ENCODE assay signal across 8 mouse cellular contexts in the genomic region with DNA sequence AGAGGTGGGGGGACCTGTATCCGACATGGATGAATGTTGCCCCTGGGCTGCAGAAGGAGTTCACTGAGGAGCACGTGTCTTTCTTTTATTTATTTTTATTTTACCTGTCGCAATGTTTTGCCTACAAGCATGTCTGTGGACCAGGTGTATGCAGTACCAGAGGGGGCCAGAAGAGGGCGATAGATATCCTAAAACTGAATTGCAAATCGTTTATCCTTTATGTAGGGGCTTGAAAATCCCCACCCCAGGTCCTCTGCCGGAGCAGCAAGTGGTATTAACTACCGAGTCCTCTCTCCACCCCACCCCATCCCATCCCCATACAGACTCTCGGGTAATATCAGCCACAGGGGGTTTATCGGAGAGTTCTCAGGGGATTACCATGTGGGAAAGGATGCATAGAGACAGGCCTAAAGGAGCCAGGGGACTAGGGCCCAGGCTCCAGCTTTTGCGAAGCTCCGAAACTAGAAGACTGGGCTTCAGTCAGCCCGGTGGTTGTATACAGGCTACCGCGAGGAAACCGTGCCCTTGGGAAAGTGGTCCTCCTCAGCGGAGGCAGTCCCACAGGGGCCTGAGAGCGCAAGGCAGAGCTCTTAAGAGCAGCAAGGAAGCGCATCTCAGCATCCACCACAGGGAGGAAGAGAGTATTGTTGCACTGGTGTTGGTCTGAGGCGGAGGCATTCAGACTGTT. TPM values are rescaled to one million over a fixed set of nuclear protein-coding genes. Genes with fewer than 3 reads are reported as not detected.
DNase-seq lines count a peak whose midpoint lies in the region; ATAC-seq lines count a peak whose summit lies in the region.

No protein-coding gene starts in this region.

- peak overlapping the region; percentile 61 for H3K27ac ChIP-seq in embryonic facial prominence, embryonic 10.5 days (replicated peaks)
- no peak overlapping the region for H3K27ac ChIP-seq in heart, embryonic 11.5 days (ENCODE audit: low read depth, low read length)
- no peak overlapping the region for H3K27ac ChIP-seq in liver, embryonic 11.5 days (ENCODE audit: low read depth, low read length)
- no peak overlapping the region for H3K27ac ChIP-seq in stomach, embryonic 16.5 days (ENCODE audit: low read length)

- no peaks in the 10 kb centered on the region for H3K9me3 ChIP-seq in embryonic facial prominence, embryonic 10.5 days
- no peaks in the 10 kb centered on the region for H3K9me3 ChIP-seq in heart, embryonic 11.5 days (replicated peaks; ENCODE audit: control insufficient read depth, low read length)
- no peaks in the 10 kb centered on the region for H3K9me3 ChIP-seq in liver, embryonic 11.5 days (ENCODE audit: control insufficient read depth, low read length)
- H3K9me3 ChIP-seq in stomach, embryonic 16.5 days (replicated peaks; ENCODE audit: control insufficient read depth, low read length), result no peaks in the 10 kb centered on the region

- 20% methylated on average over 19 of the region's 19 CpGs for WGBS in embryonic facial prominence, embryonic 10.5 days
- WGBS in heart, embryonic 11.5 days (ENCODE audit: insufficient replicate concordance), result 27% methylated on average over 19 of the region's 19 CpGs
- WGBS in liver, embryonic 11.5 days, result 29% methylated on average over 19 of the region's 19 CpGs
- 29% methylated on average over 19 of the region's 19 CpGs for WGBS in stomach, embryonic 16.5 days

- no peak overlapping the region; the same call in 1 of the 2 replicates for H3K9ac ChIP-seq in heart, embryonic 11.5 days (ENCODE audit: low read depth, low read length)
- no peak overlapping the region for H3K9ac ChIP-seq in liver, embryonic 11.5 days (ENCODE audit: low read depth, low read length)
- peak overlapping the region; percentile 54 for H3K9ac ChIP-seq in stomach, embryonic 16.5 days (ENCODE audit: low read length)

- H3K36me3 ChIP-seq in embryonic facial prominence, embryonic 10.5 days (replicated peaks), result no peaks in the 10 kb centered on the region
- no peaks in the 10 kb centered on the region for H3K36me3 ChIP-seq in heart, embryonic 11.5 days (ENCODE audit: control insufficient read depth, insufficient read depth, low read length)
- no peaks in the 10 kb centered on the region for H3K36me3 ChIP-seq in liver, embryonic 11.5 days (ENCODE audit: control insufficient read depth, insufficient read depth, low read length)
- H3K36me3 ChIP-seq in stomach, embryonic 16.5 days (ENCODE audit: control insufficient read depth, insufficient read depth, low read length), result no peaks in the 10 kb centered on the region

- peak overlapping the region; percentile 47 for H3K4me2 ChIP-seq in heart, embryonic 11.5 days
- peak overlapping the region; percentile 40 for H3K4me2 ChIP-seq in liver, embryonic 11.5 days
- peak overlapping the region; percentile 44 for H3K4me2 ChIP-seq in stomach, embryonic 16.5 days (ENCODE audit: low read depth, low read length)

- peak; percentile 74 for DNase-seq in A20 (ENCODE audit: low read depth, low spot score)
- peak; percentile 79 for DNase-seq in adrenal gland, postnatal 10 days
- DNase-seq in embryonic facial prominence, embryonic 10.5 days (ENCODE audit: low spot score), result peak; percentile 80
- peak; percentile 79 for DNase-seq in kidney, postnatal 10 days
- DNase-seq in liver, embryonic 11.5 days (ENCODE audit: low spot score), result peak; percentile 64
- peak; percentile 75 for DNase-seq in neural tube, embryonic 10.5 days (ENCODE audit: extremely low spot score, low spot score)

- H3K4me3 ChIP-seq in embryonic facial prominence, embryonic 10.5 days, result peak overlapping the region; percentile 45
- H3K4me3 ChIP-seq in heart, embryonic 11.5 days (ENCODE audit: low read depth, low read length), result peak overlapping the region; percentile 23; the same call in 1 of the 2 replicates
- no peak overlapping the region for H3K4me3 ChIP-seq in liver, embryonic 11.5 days (ENCODE audit: low read depth, low read length)
- peak overlapping the region; percentile 25 for H3K4me3 ChIP-seq in stomach, embryonic 16.5 days (replicated peaks; ENCODE audit: low read length)

- no peak for ATAC-seq in heart, embryonic 11.5 days (replicated peaks; ENCODE audit: insufficient number of reproducible peaks, low FRiP score, low TSS enrichment)
- ATAC-seq in liver, embryonic 11.5 days (replicated peaks; ENCODE audit: low FRiP score), result no peak
- ATAC-seq in stomach, embryonic 16.5 days (ENCODE audit: insufficient read depth, low FRiP score), result no peak

- peaks cover 3% of the 10 kb centered on the region; the same call in 1 of the 2 replicates for H3K4me1 ChIP-seq in embryonic facial prominence, embryonic 10.5 days
- H3K4me1 ChIP-seq in heart, embryonic 11.5 days (ENCODE audit: control insufficient read depth, insufficient read depth, low read length), result no peaks in the 10 kb centered on the region
- no peaks in the 10 kb centered on the region for H3K4me1 ChIP-seq in liver, embryonic 11.5 days (replicated peaks; ENCODE audit: control insufficient read depth, insufficient read depth, low read length)
- no peaks in the 10 kb centered on the region for H3K4me1 ChIP-seq in stomach, embryonic 16.5 days (ENCODE audit: control insufficient read depth, insufficient read depth, low read length)

- H3K27me3 ChIP-seq in embryonic facial prominence, embryonic 10.5 days (replicated peaks; ENCODE audit: low read depth, poor library complexity, severe bottlenecking), result no peaks in the 10 kb centered on the region
- H3K27me3 ChIP-seq in heart, embryonic 11.5 days (ENCODE audit: control insufficient read depth, insufficient read depth, low read length), result no peaks in the 10 kb centered on the region
- no peaks in the 10 kb centered on the region for H3K27me3 ChIP-seq in liver, embryonic 11.5 days (replicated peaks; ENCODE audit: control insufficient read depth, insufficient read depth, low read length)
- no peaks in the 10 kb centered on the region for H3K27me3 ChIP-seq in stomach, embryonic 16.5 days (ENCODE audit: control insufficient read depth, insufficient read depth, low read length)

RNA-seq across cellular contexts. Expression of a gene that starts 38.1 kb away (rescaled TPM):
- total RNA-seq in adrenal gland, postnatal 10 days (2021), result 100 to 1,000 TPM; 591 to 638 TPM
- polyA plus RNA-seq in embryonic facial prominence, embryonic 10.5 days (2016; fragmentation: Nextera tagmentation; extraction: Ambion mirVana), result 764 and 848 TPM in 2 replicates
- 1,149 and 1,243 TPM in 2 replicates for polyA plus RNA-seq in heart, embryonic 11.5 days (2014; fragmentation: Nextera tagmentation; extraction: Ambion mirVana)
- polyA plus RNA-seq in liver, embryonic 11.5 days (2014; fragmentation: Nextera tagmentation; extraction: Ambion mirVana), result 942 and 1,011 TPM in 2 replicates
- 691 and 733 TPM in 2 replicates for polyA plus RNA-seq in stomach, embryonic 16.5 days (2015; fragmentation: Nextera tagmentation; extraction: Ambion mirVana)

RNA-seq across cellular contexts. Expression of a gene that starts 40.2 kb away (rescaled TPM):
- 10 to 100 TPM; 60.0 to 66.5 TPM for total RNA-seq in adrenal gland, postnatal 10 days (2021)
- polyA plus RNA-seq in embryonic facial prominence, embryonic 10.5 days (2016; fragmentation: Nextera tagmentation; extraction: Ambion mirVana), result 126 and 130 TPM in 2 replicates
- polyA plus RNA-seq in heart, embryonic 11.5 days (2014; fragmentation: Nextera tagmentation; extraction: Ambion mirVana), result 125 and 126 TPM in 2 replicates
- 106 and 117 TPM in 2 replicates for polyA plus RNA-seq in liver, embryonic 11.5 days (2014; fragmentation: Nextera tagmentation; extraction: Ambion mirVana)
- polyA plus RNA-seq in stomach, embryonic 16.5 days (2015; fragmentation: Nextera tagmentation; extraction: Ambion mirVana), result 105 and 107 TPM in 2 replicates

RNA-seq across cellular contexts. Expression of a gene that starts 40.4 kb away (rescaled TPM):
- total RNA-seq in adrenal gland, postnatal 10 days (2021), result 10 to 100 TPM; 41.0 to 46.1 TPM
- polyA plus RNA-seq in embryonic facial prominence, embryonic 10.5 days (2016; fragmentation: Nextera tagmentation; extraction: Ambion mirVana), result 34.1 and 35.4 TPM in 2 replicates
- 23.4 and 27.9 TPM in 2 replicates for polyA plus RNA-seq in heart, embryonic 11.5 days (2014; fragmentation: Nextera tagmentation; extraction: Ambion mirVana)
- polyA plus RNA-seq in liver, embryonic 11.5 days (2014; fragmentation: Nextera tagmentation; extraction: Ambion mirVana), result 32.2 and 34.1 TPM in 2 replicates
- polyA plus RNA-seq in stomach, embryonic 16.5 days (2015; fragmentation: Nextera tagmentation; extraction: Ambion mirVana), result 30.3 and 31.3 TPM in 2 replicates
